Mouse (Mus musculus) neural tube, embryonic 12.5 days (tissue): ENCODE data around the gene Borcs7. TPM values are rescaled to one million over a fixed set of nuclear protein-coding genes. Genes with fewer than 3 reads are reported as not detected.

Experiments used
- ATAC-seq: fragments of 200-750 bp; cut with Nextera tagmentation; 2 replicates; pipeline ENCODE4 v1.8.0; 2017; ENCODE audit warnings: low read depth, mild to moderate bottlenecking, moderate TSS enrichment, moderate library complexity; ENCODE audit not compliant: low FRiP score
- H3K27ac ChIP-seq: fragments of 300-500 bp; sonication (generic); 2 replicates; pipeline ENCODE4 v1.5.1; 2016
- H3K27me3 ChIP-seq: fragments of 300-500 bp; sonication (generic); replicated peaks from 2 replicates; pipeline ENCODE4 v1.6.1; 2016; ENCODE audit warnings: mild to moderate bottlenecking
- H3K36me3 ChIP-seq: fragments of 300-500 bp; sonication (generic); 2 replicates; pipeline ENCODE4 v1.6.1; 2016; ENCODE audit warnings: mild to moderate bottlenecking
- H3K4me1 ChIP-seq: fragments of 300-500 bp; sonication (generic); 2 replicates; pipeline ENCODE4 v1.6.1; 2016
- H3K4me2 ChIP-seq: fragments of 300-500 bp; sonication (generic); replicated peaks from 2 replicates; pipeline ENCODE4 v1.6.1; 2016; ENCODE audit warnings: mild to moderate bottlenecking
- H3K4me3 ChIP-seq: fragments of 300-500 bp; sonication (generic); 2 replicates; pipeline ENCODE4 v1.5.1; 2016
- H3K9ac ChIP-seq: fragments of 300-500 bp; sonication (generic); 2 replicates; pipeline ENCODE4 v1.6.1; 2016; ENCODE audit warnings: mild to moderate bottlenecking
- H3K9me3 ChIP-seq: fragments of 300-500 bp; sonication (generic); 2 replicates; pipeline ENCODE4 v1.6.1; 2016; ENCODE audit warnings: mild to moderate bottlenecking
- WGBS: fragments of 180-500 bp; shearing (Covaris S2); methylation state at CpG from one replicate; pipeline ENCODE4 v1.1.7; 2016; 5-methylcytosine and 5-hydroxymethylcytosine counted together
- polyA plus RNA-seq: library from polyadenylated mRNA; unstranded; fragments of >200 nt; fragmentation: Nextera tagmentation; extraction: Ambion mirVana; gene quantifications from 2 replicates; pipeline ENCODE4 v1.2.1, GENCODE M21; 2016

The Borcs7 gene
- polyA plus RNA-seq, 1 experiment from 2014 or later, result 17.2 TPM

- ATAC-seq, result no peak
- no peak overlapping the region for H3K27ac ChIP-seq
- peaks cover 60% of the 10 kb centered on the region for H3K36me3 ChIP-seq
- no peaks in the 10 kb centered on the region for H3K27me3 ChIP-seq
- H3K9me3 ChIP-seq, result no peaks in the 10 kb centered on the region
- no peak overlapping the region for H3K4me3 ChIP-seq
- no peak overlapping the region for H3K4me2 ChIP-seq
- WGBS, result 93% methylated on average over 5 of the region's 5 CpGs
- H3K4me1 ChIP-seq, result no peaks in the 10 kb centered on the region
- no peak overlapping the region for H3K9ac ChIP-seq
These were observed 36.5 kb upstream of the Borcs7 start for GRCm38 (mm10) chr19:46653188-46653587.

DNA sequence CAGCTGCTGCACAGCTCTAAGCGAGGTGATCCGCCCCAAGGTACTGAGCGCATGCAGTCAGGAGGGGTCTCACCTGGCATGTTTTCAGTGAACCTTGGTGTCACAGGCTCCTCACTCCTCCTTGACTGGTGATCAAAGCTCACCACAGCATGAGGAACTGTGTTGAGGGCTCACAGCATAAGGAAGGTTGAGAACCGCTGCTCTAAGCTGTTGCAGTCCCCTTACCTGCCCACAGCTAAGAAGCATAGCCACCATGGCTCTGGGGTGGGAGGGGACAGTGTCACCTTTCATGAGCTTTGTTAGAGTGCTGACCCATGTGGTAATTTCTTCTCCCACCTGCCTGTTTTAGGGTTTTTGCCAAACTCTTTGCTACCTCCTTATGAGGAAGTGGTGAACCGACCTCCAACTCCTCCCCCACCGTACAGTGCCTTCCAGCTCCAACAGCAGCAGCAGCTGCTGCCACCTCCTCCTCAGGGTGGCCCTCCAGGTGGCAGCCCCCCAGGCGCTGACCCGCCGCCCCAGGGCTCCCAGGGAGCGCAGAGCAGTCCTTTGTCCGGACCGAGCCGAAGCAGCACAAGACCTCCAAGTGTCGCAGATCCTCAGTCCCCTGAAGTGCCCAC lies 36.0 kb upstream of the Borcs7 start:
- WGBS, result 93% methylated on average over 14 of the region's 14 CpGs
- Histone ChIP-seq H3K9me3 (no peaks in the 10 kb centered on the region), H3K4me2 (no peak overlapping the region), H3K36me3 (peaks cover 58% of the 10 kb centered on the region), H3K27me3 (no peaks in the 10 kb centered on the region), H3K4me3 (no peak overlapping the region), H3K9ac (no peak overlapping the region), H3K27ac (no peak overlapping the region), H3K4me1 (no peaks in the 10 kb centered on the region)
- ATAC-seq, result no peak

DNA sequence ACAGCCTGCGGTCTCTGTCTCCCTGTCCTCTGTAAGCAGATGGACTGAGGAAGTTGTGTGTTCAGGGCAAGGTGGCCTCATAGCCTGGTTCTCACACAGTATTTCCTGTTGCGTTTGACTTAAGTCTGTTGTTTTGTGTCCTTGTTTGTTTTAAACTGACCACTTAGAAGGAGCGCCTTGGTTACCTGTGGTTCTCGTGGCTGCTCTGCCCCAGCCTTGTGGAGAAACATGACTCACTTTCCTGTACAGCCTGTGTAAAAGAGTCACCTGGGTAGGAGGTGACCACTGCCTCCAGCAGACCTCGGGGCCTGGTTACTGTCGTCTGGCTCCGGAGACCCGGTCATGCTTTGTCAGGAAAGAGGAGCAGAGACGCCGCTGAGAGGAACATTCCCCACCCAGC lies 34.1 kb upstream of the Borcs7 start:
- Histone ChIP-seq H3K4me1 (no peaks in the 10 kb centered on the region), H3K36me3 (peaks cover 55% of the 10 kb centered on the region), H3K27me3 (no peaks in the 10 kb centered on the region), H3K4me2 (no peak overlapping the region), H3K4me3 (no peak overlapping the region), H3K9ac (no peak overlapping the region), H3K9me3 (no peaks in the 10 kb centered on the region), H3K27ac (no peak overlapping the region)
- 96% methylated on average over 10 of the region's 10 CpGs for WGBS
- no peak for ATAC-seq

- Histone ChIP-seq H3K27me3 (no peaks in the 10 kb centered on the region), H3K4me3 (no peak overlapping the region), H3K4me2 (no peak overlapping the region), H3K9me3 (no peaks in the 10 kb centered on the region), H3K36me3 (peaks cover 55% of the 10 kb centered on the region), H3K27ac (no peak overlapping the region), H3K4me1 (no peaks in the 10 kb centered on the region), H3K9ac (no peak overlapping the region)
- WGBS, result 94% methylated on average over 21 of the region's 21 CpGs
- no peak for ATAC-seq
These were observed 33.4 kb upstream of the Borcs7 start for GRCm38 (mm10) chr19:46656151-46656840.

- 90% methylated on average over 3 of the region's 3 CpGs for WGBS
- Histone ChIP-seq H3K27ac (no peak overlapping the region), H3K9me3 (no peaks in the 10 kb centered on the region), H3K36me3 (peaks cover 47% of the 10 kb centered on the region), H3K4me3 (no peak overlapping the region), H3K9ac (no peak overlapping the region), H3K4me2 (no peak overlapping the region), H3K27me3 (no peaks in the 10 kb centered on the region), H3K4me1 (no peaks in the 10 kb centered on the region; the same call in 1 of the 2 replicates)
- ATAC-seq, result no peak
These were observed 32.2 kb upstream of the Borcs7 start for GRCm38 (mm10) chr19:46657339-46658020.

GRCm38 (mm10) chr19:46658348-46658747 lies 31.4 kb upstream of the Borcs7 start:
- H3K4me2 ChIP-seq, result no peak overlapping the region
- H3K27me3 ChIP-seq, result no peaks in the 10 kb centered on the region
- WGBS, result 96% methylated on average over 7 of the region's 7 CpGs
- no peaks in the 10 kb centered on the region; the same call in 1 of the 2 replicates for H3K4me1 ChIP-seq
- no peak overlapping the region for H3K27ac ChIP-seq
- no peak for ATAC-seq
- H3K9me3 ChIP-seq, result no peaks in the 10 kb centered on the region
- H3K36me3 ChIP-seq, result peaks cover 40% of the 10 kb centered on the region
- no peak overlapping the region for H3K4me3 ChIP-seq
- H3K9ac ChIP-seq, result no peak overlapping the region

- Histone ChIP-seq H3K4me3 (no peak overlapping the region), H3K4me1 (no peaks in the 10 kb centered on the region; the same call in 1 of the 2 replicates), H3K4me2 (no peak overlapping the region), H3K9ac (no peak overlapping the region), H3K27ac (no peak overlapping the region), H3K9me3 (no peaks in the 10 kb centered on the region), H3K27me3 (no peaks in the 10 kb centered on the region), H3K36me3 (peaks cover 35% of the 10 kb centered on the region)
- no peak for ATAC-seq
- WGBS, result 88% methylated on average over 9 of the region's 9 CpGs
These were observed 30.9 kb upstream of the Borcs7 start for GRCm38 (mm10) chr19:46658851-46659250.

- H3K9me3 ChIP-seq, result no peaks in the 10 kb centered on the region
- H3K4me3 ChIP-seq, result no peak overlapping the region
- H3K4me1 ChIP-seq, result no peaks in the 10 kb centered on the region; the same call in 1 of the 2 replicates
- H3K4me2 ChIP-seq, result no peak overlapping the region
- 52% methylated on average over 4 of the region's 4 CpGs for WGBS
- no peaks in the 10 kb centered on the region for H3K27me3 ChIP-seq
- H3K27ac ChIP-seq, result no peak overlapping the region
- H3K9ac ChIP-seq, result no peak overlapping the region
- H3K36me3 ChIP-seq, result peaks cover 8% of the 10 kb centered on the region
- no peak for ATAC-seq
These were observed 28.2 kb upstream of the Borcs7 start for GRCm38 (mm10) chr19:46661511-46661910.

DNA sequence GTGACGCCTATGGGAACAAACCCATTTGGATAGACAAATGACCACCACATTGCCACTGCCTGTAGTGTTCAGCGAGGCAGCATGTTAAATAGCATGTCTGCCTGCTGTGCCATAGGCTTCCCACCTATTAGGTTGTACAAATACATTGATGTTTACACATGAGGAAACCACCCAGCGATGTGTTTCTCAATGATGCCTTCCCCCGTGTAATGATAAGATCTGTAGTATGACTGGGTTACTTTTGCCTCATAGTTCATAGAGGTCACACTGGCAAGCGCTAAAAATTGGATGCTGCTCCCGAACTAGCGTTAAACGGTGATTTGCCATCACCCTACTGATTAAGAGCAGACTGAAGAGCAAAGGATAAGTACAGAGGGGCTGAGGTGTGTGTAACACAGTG lies 27.5 kb upstream of the Borcs7 start:
- ATAC-seq, result no peak
- Histone ChIP-seq H3K4me1 (no peaks in the 10 kb centered on the region; the same call in 1 of the 2 replicates), H3K4me3 (no peak overlapping the region), H3K27ac (no peak overlapping the region), H3K36me3 (peaks cover 1% of the 10 kb centered on the region), H3K27me3 (no peaks in the 10 kb centered on the region), H3K4me2 (no peak overlapping the region), H3K9ac (no peak overlapping the region), H3K9me3 (no peaks in the 10 kb centered on the region)
- WGBS, result 88% methylated on average over 8 of the region's 8 CpGs

DNA sequence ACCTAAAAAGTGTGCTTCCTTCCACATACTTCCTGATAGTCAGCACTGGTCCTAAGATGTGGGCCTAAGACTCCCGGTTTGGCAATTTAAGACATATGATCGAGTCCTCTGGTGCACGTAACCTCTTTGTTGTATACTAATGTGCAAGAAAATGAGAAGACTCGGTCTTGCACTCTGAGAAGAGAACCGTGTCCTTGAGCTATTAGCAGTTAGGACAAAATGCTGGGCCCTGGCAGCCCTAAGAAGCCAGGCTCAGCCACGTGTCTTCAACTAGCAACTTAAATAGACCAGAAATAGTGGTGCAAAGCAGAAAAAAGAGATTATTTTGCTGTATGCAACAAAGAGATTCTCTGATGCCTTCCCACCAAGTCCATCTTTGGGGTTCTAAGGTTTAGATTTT lies 26.9 kb upstream of the Borcs7 start:
- H3K9ac ChIP-seq, result no peak overlapping the region
- no peaks in the 10 kb centered on the region; the same call in 1 of the 2 replicates for H3K4me1 ChIP-seq
- H3K36me3 ChIP-seq, result no peaks in the 10 kb centered on the region
- H3K27me3 ChIP-seq, result no peaks in the 10 kb centered on the region
- no peak overlapping the region for H3K4me3 ChIP-seq
- no peaks in the 10 kb centered on the region for H3K9me3 ChIP-seq
- no peak for ATAC-seq
- WGBS, result 85% methylated on average over 6 of the region's 6 CpGs
- no peak overlapping the region for H3K4me2 ChIP-seq
- H3K27ac ChIP-seq, result no peak overlapping the region

- Histone ChIP-seq H3K4me1 (no peaks in the 10 kb centered on the region; the same call in 1 of the 2 replicates), H3K4me2 (no peak overlapping the region), H3K9ac (no peak overlapping the region), H3K27me3 (no peaks in the 10 kb centered on the region), H3K27ac (no peak overlapping the region), H3K4me3 (no peak overlapping the region), H3K36me3 (no peaks in the 10 kb centered on the region), H3K9me3 (no peaks in the 10 kb centered on the region)
- ATAC-seq, result no peak
- 65% methylated on average over 7 of the region's 7 CpGs for WGBS
These were observed 24.2 kb upstream of the Borcs7 start for GRCm38 (mm10) chr19:46665474-46665873.

- no peak for ATAC-seq
- H3K4me1 ChIP-seq, result no peaks in the 10 kb centered on the region
- H3K27ac ChIP-seq, result no peak overlapping the region
- no peak overlapping the region for H3K4me3 ChIP-seq
- no peaks in the 10 kb centered on the region for H3K9me3 ChIP-seq
- no peaks in the 10 kb centered on the region; the same call in 1 of the 2 replicates for H3K27me3 ChIP-seq
- 68% methylated on average over 11 of the region's 11 CpGs for WGBS
- H3K9ac ChIP-seq, result no peak overlapping the region
- H3K36me3 ChIP-seq, result no peaks in the 10 kb centered on the region
- H3K4me2 ChIP-seq, result no peak overlapping the region
These were observed 22.4 kb upstream of the Borcs7 start for GRCm38 (mm10) chr19:46667300-46667699.
